Mouse (Mus musculus) heart, adult 9 months (tissue): Measurements from ENCODE around the gene Tmed4.
"Not testable (repeated sequence)": the region's sequence is repeated elsewhere in the genome, so short reads cannot be mapped to it uniquely, and the experiment has no call there.

Experiments
- DNase-seq, 2 experiments: peaks; one replicate each; pipeline ENCODE4 v3.0.0; 2022; ENCODE audit warnings: low spot score in 2 of 2

Gene Tmed4

GRCm38 (mm10) chr11:6273607-6274006 is 1.1 kb downstream of the Tmed4 start:
- DNase-seq: no peak

- peak; percentile 93 to 94 for DNase-seq
These were observed 7.1 kb downstream of the Tmed4 start, which contains the start of gene Ddx56 for GRCm38 (mm10) chr11:6267320-6268254. Gene Ddx56, minus strand, starts transcription at chr11:6267772.

GRCm38 (mm10) chr11:6266621-6267020 is 8.0 kb downstream of the Tmed4 start:
- DNase-seq: no peak

GRCm38 (mm10) chr11:6261434-6262082 is 13.1 kb downstream of the Tmed4 start:
- DNase-seq: peak in 1 of 2 experiments; percentile 61

- DNase-seq: no peak
These were observed 15.3 kb downstream of the Tmed4 start for GRCm38 (mm10) chr11:6259413-6259812.

- DNase-seq: no peak
These were observed 18.1 kb downstream of the Tmed4 start for GRCm38 (mm10) chr11:6256490-6257072.

- not testable (repeated sequence) for DNase-seq
These were observed 20.1 kb downstream of the Tmed4 start for GRCm38 (mm10) chr11:6254602-6255001.

- no peak for DNase-seq
These were observed 21.8 kb downstream of the Tmed4 start for GRCm38 (mm10) chr11:6252824-6253223.

GRCm38 (mm10) chr11:6252248-6252647 is 22.4 kb downstream of the Tmed4 start:
- no peak for DNase-seq

GRCm38 (mm10) chr11:6244707-6245106 is 30.0 kb downstream of the Tmed4 start:
- no peak for DNase-seq

GRCm38 (mm10) chr11:6233025-6233424 is 41.6 kb downstream of the Tmed4 start:
- no peak for DNase-seq

- no peak for DNase-seq
These were observed 44.7 kb downstream of the Tmed4 start, which contains the start of gene Npc1l1 for GRCm38 (mm10) chr11:6230012-6230411. Gene Npc1l1, minus strand, starts transcription at chr11:6230143.

GRCm38 (mm10) chr11:6224541-6225229 is 50.0 kb downstream of the Tmed4 start:
- no peak for DNase-seq

GRCm38 (mm10) chr11:6222187-6222586 is 52.5 kb downstream of the Tmed4 start:
- DNase-seq: no peak
